Mouse (Mus musculus) heart, embryonic 16.5 days (tissue): ENCODE measurements around the gene Surf6. TPM values are rescaled to one million over a fixed set of nuclear protein-coding genes. Genes with fewer than 3 reads are reported as not detected.
A peak's percentile ranks its signal among the peaks of the same experiment; 100 is the strongest.

Experiments used
- ATAC-seq: fragments of 200-750 bp; cut with Nextera tagmentation; replicated peaks from 2 replicates; pipeline ENCODE4 v1.8.0; 2017; ENCODE audit warnings: moderate number of reproducible peaks; ENCODE audit not compliant: insufficient read depth, low FRiP score; ENCODE audit errors: extremely low read depth
- H3K27ac ChIP-seq: fragments of 300-500 bp; sonication (generic); 2 replicates; pipeline ENCODE4 v1.5.1; 2014; ENCODE audit warnings: mild to moderate bottlenecking, low read length, control low read depth, moderate library complexity
- H3K27me3 ChIP-seq: fragments of 300-500 bp; sonication (generic); 2 replicates; pipeline ENCODE4 v1.6.1; 2014; ENCODE audit warnings: low read length, mixed read lengths; ENCODE audit not compliant: control insufficient read depth, insufficient read depth
- H3K36me3 ChIP-seq: fragments of 300-500 bp; sonication (generic); 2 replicates; pipeline ENCODE4 v1.6.1; 2014; ENCODE audit not compliant: control insufficient read depth, insufficient read depth
- H3K4me1 ChIP-seq: fragments of 300-500 bp; sonication (generic); 2 replicates; pipeline ENCODE4 v1.6.1; 2014; ENCODE audit warnings: low read length, mixed read lengths; ENCODE audit not compliant: control insufficient read depth, insufficient read depth
- H3K4me2 ChIP-seq: fragments of 300-500 bp; sonication (generic); 2 replicates; pipeline ENCODE4 v1.6.1; 2014; ENCODE audit warnings: low read depth, mild to moderate bottlenecking, control low read depth, low read length
- H3K4me3 ChIP-seq: fragments of 300-500 bp; sonication (generic); 2 replicates; pipeline ENCODE4 v1.5.1; 2014; ENCODE audit warnings: mild to moderate bottlenecking, control low read depth, low read length
- H3K9ac ChIP-seq: fragments of 300-500 bp; sonication (generic); 2 replicates; pipeline ENCODE4 v1.6.1; 2014; ENCODE audit warnings: low read length, control low read depth
- H3K9me3 ChIP-seq: fragments of 300-500 bp; sonication (generic); replicated peaks from 2 replicates; pipeline ENCODE4 v1.6.1; 2016; ENCODE audit warnings: low read length; ENCODE audit not compliant: control insufficient read depth
- WGBS: fragments of 180-500 bp; shearing (Covaris S2); extraction: QIAGEN DNeasy Blood & Tissue Kit; methylation state at CpG from one replicate; pipeline ENCODE4 v1.1.7; 2014; 5-methylcytosine and 5-hydroxymethylcytosine counted together
- polyA plus RNA-seq: library from polyadenylated mRNA; unstranded; fragments of >200 nt; fragmentation: Nextera tagmentation; extraction: Ambion mirVana; gene quantifications from 2 replicates; pipeline ENCODE4 v1.2.1, GENCODE M21; 2015

Surf6 gene
- polyA plus RNA-seq, 1 experiment from 2014 or later, result 16.0 TPM

GRCm38 (mm10) chr2:26914148-26914941, 11.7 kb upstream of the Surf6 start:
- H3K27me3 ChIP-seq, result no peaks in the 10 kb centered on the region
- no peak overlapping the region for H3K4me2 ChIP-seq
- H3K4me1 ChIP-seq, result peaks cover 33% of the 10 kb centered on the region
- no peak overlapping the region for H3K9ac ChIP-seq
- no peak overlapping the region; the same call in 1 of the 2 replicates for H3K27ac ChIP-seq
- 65% methylated on average over 8 of the region's 8 CpGs for WGBS
- H3K4me3 ChIP-seq, result no peak overlapping the region
- peaks cover 33% of the 10 kb centered on the region for H3K36me3 ChIP-seq
- ATAC-seq, result no peak
- no peaks in the 10 kb centered on the region for H3K9me3 ChIP-seq

GRCm38 (mm10) chr2:26913416-26914147, 10.9 kb upstream of the Surf6 start:
- Histone ChIP-seq H3K9me3 (no peaks in the 10 kb centered on the region), H3K9ac (no peak overlapping the region), H3K4me3 (no peak overlapping the region), H3K4me1 (peaks cover 41% of the 10 kb centered on the region), H3K36me3 (peaks cover 26% of the 10 kb centered on the region), H3K4me2 (no peak overlapping the region), H3K27me3 (no peaks in the 10 kb centered on the region), H3K27ac (no peak overlapping the region; the same call in 1 of the 2 replicates)
- WGBS, result 77% methylated on average over 17 of the region's 17 CpGs
- no peak for ATAC-seq

DNA sequence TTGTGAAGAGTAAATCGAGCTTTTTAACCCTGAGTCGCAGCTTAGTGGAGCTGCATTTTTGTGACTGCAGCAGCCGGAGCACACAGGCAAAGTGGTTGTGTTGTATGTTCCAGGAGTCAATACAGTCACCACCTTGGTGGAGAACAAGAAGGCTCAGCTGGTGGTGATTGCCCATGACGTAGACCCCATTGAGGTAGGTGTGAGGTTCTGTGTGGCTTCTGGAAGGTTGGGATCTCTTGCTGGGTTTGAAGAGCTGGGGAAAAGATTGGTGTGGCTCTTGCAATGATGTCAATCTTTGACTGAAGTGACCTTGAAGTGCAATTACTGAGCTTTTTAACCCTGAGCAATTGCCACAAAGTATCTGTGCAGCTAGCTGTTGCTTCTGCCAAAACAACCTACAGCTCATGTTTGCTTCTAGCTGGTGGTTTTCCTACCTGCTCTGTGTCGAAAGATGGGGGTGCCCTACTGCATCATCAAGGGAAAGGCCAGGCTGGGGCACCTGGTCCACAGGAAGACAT, 9.6 kb upstream of the Surf6 start:
- WGBS, result 67% methylated on average over 5 of the region's 5 CpGs
- H3K4me2 ChIP-seq, result peak overlapping the region; percentile 99
- peak overlapping the region; percentile 94 for H3K9ac ChIP-seq
- H3K4me3 ChIP-seq, result peak overlapping the region; percentile 91
- no peaks in the 10 kb centered on the region for H3K9me3 ChIP-seq
- ATAC-seq, result no peak
- no peak overlapping the region for H3K27ac ChIP-seq
- peaks cover 39% of the 10 kb centered on the region for H3K4me1 ChIP-seq
- H3K27me3 ChIP-seq, result no peaks in the 10 kb centered on the region
- peaks cover 34% of the 10 kb centered on the region for H3K36me3 ChIP-seq

- peak; percentile 45 for ATAC-seq
Measured at GRCm38 (mm10) chr2:26910994-26911765, 8.5 kb upstream of the Surf6 start.

GRCm38 (mm10) chr2:26910124-26910993, 7.7 kb upstream of the Surf6 start, which contains the start of the genes Med22 and Rpl7a:
Med22 (minus strand) TSS chr2:26910677.
Rpl7a (plus strand) TSS chr2:26910764.
- Histone ChIP-seq H3K4me3 (peak within 1 kb of the TSS; percentile 91), H3K4me1 (peaks cover 28% of the 10 kb centered on the region), H3K9ac (peak within 1 kb of the TSS; percentile 94), H3K9me3 (no peaks in the 10 kb centered on the region), H3K36me3 (peaks cover 43% of the 10 kb centered on the region), H3K27me3 (no peaks in the 10 kb centered on the region), H3K4me2 (peak within 1 kb of the TSS; percentile 99), H3K27ac (peak within 1 kb of the TSS; percentile 92)
- under 1% methylated on average over 74 of the region's 74 CpGs for whole genome bisulfite sequencing
- peak; percentile 95 for ATAC-seq

More at GRCm38 (mm10) chr2:26910994-26911765, 8.5 kb upstream of the Surf6 start:
- Histone ChIP-seq H3K9ac (peak overlapping the region; percentile 94), H3K9me3 (no peaks in the 10 kb centered on the region), H3K4me1 (peaks cover 33% of the 10 kb centered on the region), H3K27me3 (no peaks in the 10 kb centered on the region), H3K36me3 (peaks cover 39% of the 10 kb centered on the region), H3K4me3 (peak overlapping the region; percentile 91), H3K27ac (peak overlapping the region; percentile 81), H3K4me2 (peak overlapping the region; percentile 99)
- WGBS, result under 1% methylated on average over 37 of the region's 37 CpGs

DNA sequence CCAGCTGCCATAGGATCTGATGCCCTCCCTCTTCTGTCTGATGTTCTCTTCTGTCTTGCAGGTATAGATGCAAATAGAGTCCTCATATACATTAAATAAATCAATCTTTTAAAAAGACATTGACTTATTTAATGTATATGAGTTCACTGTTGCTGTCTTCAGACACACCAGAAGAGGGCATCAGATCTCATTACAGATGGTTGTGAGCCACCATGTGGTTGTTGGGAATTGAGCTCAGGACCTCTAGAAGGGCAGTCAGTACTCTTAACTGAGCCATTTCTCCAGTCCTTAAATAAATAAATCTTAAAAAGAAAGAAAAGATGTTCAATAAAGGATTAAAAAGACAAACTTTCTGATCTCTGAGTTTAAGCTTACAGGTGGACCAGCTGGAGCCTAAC, 6.7 kb upstream of the Surf6 start:
- Histone ChIP-seq H3K4me1 (peaks cover 25% of the 10 kb centered on the region), H3K4me3 (peak overlapping the region; percentile 91), H3K4me2 (peak overlapping the region; percentile 89), H3K9me3 (no peaks in the 10 kb centered on the region), H3K27ac (peak overlapping the region; percentile 92), H3K36me3 (peaks cover 42% of the 10 kb centered on the region), H3K9ac (peak overlapping the region; percentile 94), H3K27me3 (no peaks in the 10 kb centered on the region)
- no peak for ATAC-seq

- Histone ChIP-seq H3K27me3 (no peaks in the 10 kb centered on the region), H3K4me1 (peaks cover 25% of the 10 kb centered on the region), H3K27ac (no peak overlapping the region), H3K9me3 (no peaks in the 10 kb centered on the region), H3K4me3 (peak overlapping the region; percentile 91), H3K36me3 (peaks cover 36% of the 10 kb centered on the region), H3K9ac (peak overlapping the region; percentile 42), H3K4me2 (peak overlapping the region; percentile 89)
- WGBS, result 74% methylated on average over 18 of the region's 18 CpGs
- no peak for ATAC-seq
Measured at GRCm38 (mm10) chr2:26908710-26909386, 6.2 kb upstream of the Surf6 start.
